Mouse (Mus musculus): ENCODE measurements at regions not wholly inside any gene's neighbourhood (a gene's known extent, or its start where the extent isn't known, plus 50 kb on each side); places are given as distances from the start of the nearest gene placed in this dataset.

DNA sequence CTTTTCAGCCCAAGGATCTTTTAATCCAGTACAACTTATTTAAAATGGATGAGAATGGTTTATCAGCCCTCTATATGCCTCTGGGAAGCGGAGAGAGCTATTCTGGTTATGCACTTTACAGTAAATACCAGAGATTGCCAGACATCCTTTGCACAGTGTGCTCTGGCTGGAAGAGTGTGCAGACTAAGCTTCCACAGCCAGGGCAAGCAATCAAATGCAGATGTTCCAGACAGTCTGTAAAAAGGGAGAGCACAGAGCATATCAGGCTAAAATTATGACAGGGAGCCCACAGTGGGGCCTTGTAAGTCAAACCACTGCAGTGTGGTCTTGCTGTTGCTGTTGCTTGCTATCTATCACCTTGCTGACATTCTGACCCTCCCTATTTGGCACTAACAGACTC, 288.6 kb downstream of the Ostf1 start:
- Histone ChIP-seq H3K4me3 (ENCODE audit: low read depth, low read length) (no peak overlapping the region), H3K27ac (ENCODE audit: low read depth, low read length) (no peak overlapping the region), H3K9ac (ENCODE audit: low read depth, low read length) (no peak overlapping the region), H3K27me3 (ENCODE audit: control insufficient read depth, insufficient read depth, low read length) (no peaks in the 10 kb centered on the region), H3K4me2 (replicated peaks; ENCODE audit: low read depth, low read length) (no peak overlapping the region), H3K9me3 (ENCODE audit: control insufficient read depth, low read length) (no peaks in the 10 kb centered on the region), H3K4me1 (replicated peaks; ENCODE audit: control insufficient read depth, insufficient read depth, low read length) (no peaks in the 10 kb centered on the region), H3K36me3 (ENCODE audit: control insufficient read depth, insufficient read depth, low read length) (no peaks in the 10 kb centered on the region)
- no peak for ATAC-seq (ENCODE audit: low FRiP score)
- WGBS, result 93% methylated on average over 1 of the region's 1 CpGs
- DNase-seq (ENCODE audit: low spot score), result no peak

DNA sequence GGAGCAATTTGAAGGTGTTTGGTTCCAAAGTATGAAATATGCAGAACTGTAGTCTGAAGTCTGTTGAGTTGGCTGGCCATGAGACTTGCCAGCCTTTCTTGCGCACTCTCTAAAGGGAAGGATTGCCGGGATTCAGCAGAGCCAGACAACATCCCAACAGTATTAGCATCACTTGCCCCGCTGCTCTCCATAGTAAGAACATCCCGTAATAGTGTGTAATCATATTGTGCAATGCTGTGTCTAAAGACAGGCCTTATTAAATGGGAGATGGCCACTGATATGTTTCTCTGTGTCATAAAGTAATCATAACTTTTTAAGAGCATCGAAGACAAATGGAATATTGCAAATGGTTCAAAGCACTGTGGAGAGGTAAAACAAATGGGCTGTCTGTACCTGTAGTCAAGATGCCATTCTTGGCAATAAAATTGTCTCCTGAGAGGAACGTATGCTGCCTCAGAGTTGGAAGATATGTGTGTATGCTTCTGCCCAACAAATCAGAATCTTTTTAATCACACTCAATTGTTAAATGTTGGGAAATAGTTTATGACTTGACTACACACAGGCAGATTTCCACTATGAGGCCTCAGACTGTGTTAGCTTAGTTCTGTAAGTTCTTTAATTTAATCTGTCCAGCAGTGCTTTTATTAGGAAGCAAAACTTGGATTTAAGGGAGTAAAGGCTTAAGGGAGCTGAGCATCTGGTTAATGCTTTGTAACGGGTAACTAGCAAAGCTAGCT, 293.6 kb downstream of the Ostf1 start:
- Histone ChIP-seq H3K4me3 (ENCODE audit: low read depth, low read length) (no peak overlapping the region), H3K9me3 (ENCODE audit: control insufficient read depth, low read length) (no peaks in the 10 kb centered on the region), H3K27ac (ENCODE audit: low read depth, low read length) (no peak overlapping the region), H3K27me3 (ENCODE audit: control insufficient read depth, insufficient read depth, low read length) (no peaks in the 10 kb centered on the region), H3K9ac (ENCODE audit: low read depth, low read length) (no peak overlapping the region), H3K4me1 (replicated peaks; ENCODE audit: control insufficient read depth, insufficient read depth, low read length) (no peaks in the 10 kb centered on the region), H3K4me2 (replicated peaks; ENCODE audit: low read depth, low read length) (no peak overlapping the region), H3K36me3 (ENCODE audit: control insufficient read depth, insufficient read depth, low read length) (no peaks in the 10 kb centered on the region)
- DNase-seq (ENCODE audit: low spot score), result no peak
- 94% methylated on average over 7 of the region's 7 CpGs for WGBS
- no peak for ATAC-seq (ENCODE audit: low FRiP score)

DNA sequence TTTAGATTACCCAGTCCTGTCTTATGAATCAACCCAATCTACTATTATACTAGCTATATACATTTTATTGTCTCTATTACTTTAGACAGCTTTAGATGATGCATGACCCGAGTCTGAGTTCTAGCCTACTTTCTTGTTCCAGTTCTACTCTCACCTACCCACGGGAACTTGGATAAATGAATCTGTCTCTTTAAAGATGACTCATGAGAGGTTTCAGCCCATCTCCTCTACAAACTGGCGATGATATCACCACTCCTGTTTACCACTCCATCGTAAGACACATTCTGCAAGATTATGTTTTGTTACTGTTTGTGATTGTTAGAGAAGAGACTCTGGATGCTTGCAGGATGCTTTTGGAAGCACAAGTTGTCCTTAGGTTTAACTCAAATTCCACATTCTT, 295.0 kb downstream of the Ostf1 start:
- Histone ChIP-seq H3K36me3 (ENCODE audit: control insufficient read depth, insufficient read depth, low read length) (no peaks in the 10 kb centered on the region), H3K9me3 (ENCODE audit: control insufficient read depth, low read length) (no peaks in the 10 kb centered on the region), H3K27me3 (ENCODE audit: control insufficient read depth, insufficient read depth, low read length) (no peaks in the 10 kb centered on the region), H3K4me2 (replicated peaks; ENCODE audit: low read depth, low read length) (no peak overlapping the region), H3K4me3 (ENCODE audit: low read depth, low read length) (no peak overlapping the region), H3K4me1 (replicated peaks; ENCODE audit: control insufficient read depth, insufficient read depth, low read length) (no peaks in the 10 kb centered on the region), H3K27ac (ENCODE audit: low read depth, low read length) (no peak overlapping the region), H3K9ac (ENCODE audit: low read depth, low read length) (no peak overlapping the region)
- DNase-seq (ENCODE audit: low spot score), result no peak
- 89% methylated on average over 4 of the region's 4 CpGs for WGBS
- ATAC-seq (ENCODE audit: low FRiP score), result no peak

DNA sequence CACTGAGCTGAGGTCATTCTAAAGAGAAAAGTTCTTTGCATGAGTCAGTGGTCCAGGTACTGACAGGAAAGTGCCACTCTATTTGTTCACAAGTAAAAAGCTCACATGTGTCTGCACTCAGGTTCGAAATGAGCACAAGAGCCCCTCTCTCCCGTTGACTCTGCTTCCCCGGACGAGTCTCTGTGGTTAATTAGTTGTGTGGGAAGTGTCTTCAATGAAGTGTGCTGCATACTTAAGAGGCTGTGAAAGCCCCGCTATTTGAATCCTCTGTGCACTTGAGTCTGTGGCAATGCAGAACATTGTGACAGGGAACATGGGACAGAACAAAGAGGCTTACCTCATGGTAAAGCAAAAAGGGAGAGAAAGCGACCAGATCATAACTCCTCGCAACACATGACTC, 297.0 kb downstream of the Ostf1 start:
- no peak overlapping the region for H3K27ac ChIP-seq (ENCODE audit: low read depth, low read length)
- ATAC-seq (ENCODE audit: low FRiP score), result no peak
- no peak for DNase-seq (ENCODE audit: low spot score)
- H3K4me3 ChIP-seq (ENCODE audit: low read depth, low read length), result no peak overlapping the region
- WGBS, result 71% methylated on average over 7 of the region's 7 CpGs
- no peaks in the 10 kb centered on the region for H3K9me3 ChIP-seq (ENCODE audit: control insufficient read depth, low read length)
- no peaks in the 10 kb centered on the region for H3K36me3 ChIP-seq (ENCODE audit: control insufficient read depth, insufficient read depth, low read length)
- no peak overlapping the region for H3K9ac ChIP-seq (ENCODE audit: low read depth, low read length)
- no peak overlapping the region for H3K4me2 ChIP-seq (replicated peaks; ENCODE audit: low read depth, low read length)
- H3K27me3 ChIP-seq (ENCODE audit: control insufficient read depth, insufficient read depth, low read length), result no peaks in the 10 kb centered on the region
- H3K4me1 ChIP-seq (replicated peaks; ENCODE audit: control insufficient read depth, insufficient read depth, low read length), result no peaks in the 10 kb centered on the region

DNA sequence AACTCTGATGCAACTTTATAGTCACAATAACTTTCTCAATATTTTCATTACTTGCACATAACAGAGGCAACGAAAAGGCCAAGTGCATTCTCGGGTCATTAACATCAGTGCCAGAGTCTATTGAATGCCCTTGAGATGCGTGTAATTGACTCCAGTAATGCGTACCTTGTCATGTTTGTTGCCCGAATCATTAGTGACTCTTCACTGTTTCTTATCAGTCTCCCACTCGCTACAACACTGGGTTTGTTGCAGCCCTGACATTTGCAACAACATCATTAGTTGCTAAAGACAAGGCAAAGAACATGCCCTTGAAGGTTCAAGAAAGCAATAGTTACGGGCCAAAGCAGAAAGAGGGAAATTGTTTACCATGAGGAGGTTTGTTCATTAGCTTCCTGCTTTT, 299.8 kb downstream of the Ostf1 start:
- no peak overlapping the region for H3K4me2 ChIP-seq (replicated peaks; ENCODE audit: low read depth, low read length)
- no peak overlapping the region for H3K4me3 ChIP-seq (ENCODE audit: low read depth, low read length)
- H3K9me3 ChIP-seq (ENCODE audit: control insufficient read depth, low read length), result no peaks in the 10 kb centered on the region
- H3K27ac ChIP-seq (ENCODE audit: low read depth, low read length), result no peak overlapping the region
- H3K36me3 ChIP-seq (ENCODE audit: control insufficient read depth, insufficient read depth, low read length), result no peaks in the 10 kb centered on the region
- no peaks in the 10 kb centered on the region for H3K4me1 ChIP-seq (replicated peaks; ENCODE audit: control insufficient read depth, insufficient read depth, low read length)
- WGBS, result 80% methylated on average over 7 of the region's 7 CpGs
- DNase-seq (ENCODE audit: low spot score) (no peak), ATAC-seq (ENCODE audit: low FRiP score) (no peak)
- H3K27me3 ChIP-seq (ENCODE audit: control insufficient read depth, insufficient read depth, low read length), result no peaks in the 10 kb centered on the region
- no peak overlapping the region for H3K9ac ChIP-seq (ENCODE audit: low read depth, low read length)

DNA sequence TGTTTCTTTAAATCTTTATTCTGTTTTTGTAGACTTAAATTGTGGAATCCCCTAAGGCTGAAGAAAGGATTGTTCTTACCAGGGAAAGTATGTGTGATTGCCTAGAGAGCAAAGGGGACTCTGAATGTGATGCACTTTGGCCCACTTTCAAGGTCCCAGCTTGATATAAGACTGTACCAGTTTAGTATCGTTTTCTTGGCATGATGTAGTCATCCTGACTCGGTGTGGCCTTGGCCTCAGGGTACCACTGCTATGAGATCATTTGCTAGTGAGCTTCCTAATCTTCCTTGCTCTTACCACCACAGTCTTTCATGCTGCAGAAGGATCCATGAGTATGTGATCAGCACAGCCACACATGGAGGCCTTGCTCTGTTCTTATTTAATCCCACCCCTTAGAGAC, 302.2 kb downstream of the Ostf1 start:
- DNase-seq (ENCODE audit: low spot score), result no peak
- 78% methylated on average over 2 of the region's 2 CpGs for WGBS
- no peaks in the 10 kb centered on the region for H3K27me3 ChIP-seq (ENCODE audit: control insufficient read depth, insufficient read depth, low read length)
- ATAC-seq (ENCODE audit: low FRiP score), result no peak
- H3K4me2 ChIP-seq (replicated peaks; ENCODE audit: low read depth, low read length), result no peak overlapping the region
- H3K4me1 ChIP-seq (replicated peaks; ENCODE audit: control insufficient read depth, insufficient read depth, low read length), result no peaks in the 10 kb centered on the region
- no peaks in the 10 kb centered on the region for H3K9me3 ChIP-seq (ENCODE audit: control insufficient read depth, low read length)
- H3K4me3 ChIP-seq (ENCODE audit: low read depth, low read length), result no peak overlapping the region
- no peak overlapping the region for H3K27ac ChIP-seq (ENCODE audit: low read depth, low read length)
- no peak overlapping the region for H3K9ac ChIP-seq (ENCODE audit: low read depth, low read length)
- no peaks in the 10 kb centered on the region for H3K36me3 ChIP-seq (ENCODE audit: control insufficient read depth, insufficient read depth, low read length)

DNA sequence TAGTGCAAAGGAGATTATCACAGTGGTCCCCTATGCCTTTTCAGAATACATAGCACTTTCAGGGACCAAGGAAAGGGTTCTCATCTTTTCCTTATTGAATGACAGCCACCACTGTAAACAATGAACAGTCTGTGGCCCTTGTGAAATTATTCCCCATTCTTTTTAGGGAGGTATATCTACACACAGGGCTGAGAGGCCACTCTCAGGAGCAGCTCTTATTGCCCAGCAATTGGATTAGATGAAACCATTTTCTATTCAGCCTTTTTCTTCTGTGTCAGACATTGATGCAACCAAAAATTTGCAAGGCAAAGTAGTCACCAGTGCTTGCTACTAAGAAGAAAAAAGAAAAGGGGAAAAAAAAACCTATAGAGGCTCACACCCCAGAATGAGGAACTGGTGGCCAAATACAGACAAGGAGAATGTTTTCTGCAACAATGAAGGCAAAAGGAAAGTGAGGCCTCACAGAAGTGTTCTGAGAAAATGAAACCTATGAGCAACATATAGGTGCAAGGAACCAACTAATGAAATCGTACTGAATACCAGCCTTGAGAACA, 313.2 kb downstream of the Ostf1 start:
- 68% methylated on average over 1 of the region's 1 CpGs for WGBS
- no peaks in the 10 kb centered on the region for H3K27me3 ChIP-seq (ENCODE audit: control insufficient read depth, insufficient read depth, low read length)
- no peak overlapping the region for H3K9ac ChIP-seq (ENCODE audit: low read depth, low read length)
- H3K36me3 ChIP-seq (ENCODE audit: control insufficient read depth, insufficient read depth, low read length), result no peaks in the 10 kb centered on the region
- H3K9me3 ChIP-seq (ENCODE audit: control insufficient read depth, low read length), result no peaks in the 10 kb centered on the region
- ATAC-seq (ENCODE audit: low FRiP score) (no peak), DNase-seq (ENCODE audit: low spot score) (no peak)
- H3K27ac ChIP-seq (ENCODE audit: low read depth, low read length), result no peak overlapping the region
- H3K4me2 ChIP-seq (replicated peaks; ENCODE audit: low read depth, low read length), result no peak overlapping the region
- H3K4me1 ChIP-seq (replicated peaks; ENCODE audit: control insufficient read depth, insufficient read depth, low read length), result no peaks in the 10 kb centered on the region
- no peak overlapping the region for H3K4me3 ChIP-seq (ENCODE audit: low read depth, low read length)

DNA sequence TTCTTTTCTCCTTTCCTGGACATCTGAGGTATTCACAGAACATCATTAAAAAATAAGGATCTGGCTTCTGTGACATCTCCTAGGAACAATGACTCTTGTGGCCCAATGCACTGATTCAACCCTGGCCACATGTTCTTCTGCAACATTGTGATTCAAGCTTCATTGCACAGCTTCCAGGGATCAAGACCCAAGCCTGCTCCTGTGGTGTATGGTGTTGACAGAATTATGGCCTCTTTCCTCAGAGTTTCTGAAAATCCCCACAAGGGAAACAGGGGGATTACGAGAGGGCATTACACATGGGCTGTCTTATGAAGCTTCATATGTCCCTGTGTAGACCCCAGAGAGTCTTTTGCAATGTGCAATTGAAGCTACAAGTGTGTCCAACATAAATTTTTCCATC, 358.2 kb downstream of the Ostf1 start:
- 88% methylated on average over 1 of the region's 1 CpGs for WGBS
- Histone ChIP-seq H3K9ac (ENCODE audit: low read depth, low read length) (no peak overlapping the region), H3K4me3 (ENCODE audit: low read depth, low read length) (no peak overlapping the region), H3K9me3 (ENCODE audit: control insufficient read depth, low read length) (no peaks in the 10 kb centered on the region), H3K27ac (ENCODE audit: low read depth, low read length) (no peak overlapping the region), H3K27me3 (ENCODE audit: control insufficient read depth, insufficient read depth, low read length) (no peaks in the 10 kb centered on the region), H3K36me3 (ENCODE audit: control insufficient read depth, insufficient read depth, low read length) (no peaks in the 10 kb centered on the region), H3K4me2 (replicated peaks; ENCODE audit: low read depth, low read length) (no peak overlapping the region), H3K4me1 (replicated peaks; ENCODE audit: control insufficient read depth, insufficient read depth, low read length) (no peaks in the 10 kb centered on the region)
- ATAC-seq (ENCODE audit: low FRiP score) (no peak), DNase-seq (ENCODE audit: low spot score) (no peak)

DNA sequence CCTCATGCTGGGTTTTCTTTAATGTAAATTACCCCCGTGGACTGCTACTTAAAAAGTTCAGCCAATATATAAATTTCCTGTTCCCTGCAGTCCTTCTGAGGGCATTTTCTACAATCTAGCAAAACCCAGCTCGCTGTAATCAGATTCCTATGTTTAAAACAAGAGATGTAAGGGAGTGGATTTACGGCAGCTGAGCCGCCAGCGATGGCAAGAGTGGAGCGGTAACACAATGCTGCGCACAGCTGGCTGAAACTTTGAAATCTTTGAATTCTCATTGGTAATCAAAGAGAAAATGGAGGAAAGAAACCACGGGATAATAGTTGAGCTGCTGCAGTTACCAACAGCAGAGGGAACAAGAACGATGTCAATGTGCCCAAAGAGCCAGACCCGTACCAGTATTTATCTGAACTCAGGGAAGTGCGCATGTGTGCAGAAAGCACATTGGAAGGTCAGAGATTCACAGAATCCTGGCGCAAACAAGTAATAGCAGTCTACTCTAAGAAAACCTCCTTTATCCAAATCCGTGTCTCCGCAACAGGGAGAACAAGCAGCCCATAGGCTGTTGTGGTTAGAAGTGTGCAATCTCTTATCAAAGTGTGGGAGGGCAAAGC, 376.4 kb downstream of the Ostf1 start:
- no peaks in the 10 kb centered on the region for H3K4me1 ChIP-seq (replicated peaks; ENCODE audit: control insufficient read depth, insufficient read depth, low read length)
- no peaks in the 10 kb centered on the region for H3K36me3 ChIP-seq (ENCODE audit: control insufficient read depth, insufficient read depth, low read length)
- WGBS, result 70% methylated on average over 14 of the region's 14 CpGs
- ATAC-seq (ENCODE audit: low FRiP score) (no peak), DNase-seq (ENCODE audit: low spot score) (peak; percentile 6)
- no peak overlapping the region for H3K9ac ChIP-seq (ENCODE audit: low read depth, low read length)
- no peaks in the 10 kb centered on the region for H3K27me3 ChIP-seq (ENCODE audit: control insufficient read depth, insufficient read depth, low read length)
- H3K4me3 ChIP-seq (ENCODE audit: low read depth, low read length), result no peak overlapping the region
- H3K27ac ChIP-seq (ENCODE audit: low read depth, low read length), result no peak overlapping the region
- no peaks in the 10 kb centered on the region for H3K9me3 ChIP-seq (ENCODE audit: control insufficient read depth, low read length)
- no peak overlapping the region for H3K4me2 ChIP-seq (replicated peaks; ENCODE audit: low read depth, low read length)

Data from hindbrain, embryonic 11.5 days (tissue).